Mouse (Mus musculus) thymus, adult 2 months (tissue): ENCODE measurements around the gene Dusp8.

ENCODE experiments used
- CTCF ChIP-seq: fragments of 200-500 bp; IDR thresholded peaks from 2 replicates; pipeline ENCODE4 v1.5.1; 2012; ENCODE audit warnings: mild to moderate bottlenecking, control low read depth, low read length, moderate library complexity, borderline replicate concordance; ENCODE audit not compliant: control insufficient read depth, poor library complexity, insufficient read depth; ENCODE audit errors: extremely low read depth
- POLR2A ChIP-seq: fragments of 200-500 bp; IDR thresholded peaks from 2 replicates; pipeline ENCODE4 v1.6.1; 2012; ENCODE audit warnings: mild to moderate bottlenecking, low read length, control low read depth, moderate library complexity; ENCODE audit not compliant: control insufficient read depth, poor library complexity, insufficient read depth; ENCODE audit errors: extremely low read depth

DNA sequence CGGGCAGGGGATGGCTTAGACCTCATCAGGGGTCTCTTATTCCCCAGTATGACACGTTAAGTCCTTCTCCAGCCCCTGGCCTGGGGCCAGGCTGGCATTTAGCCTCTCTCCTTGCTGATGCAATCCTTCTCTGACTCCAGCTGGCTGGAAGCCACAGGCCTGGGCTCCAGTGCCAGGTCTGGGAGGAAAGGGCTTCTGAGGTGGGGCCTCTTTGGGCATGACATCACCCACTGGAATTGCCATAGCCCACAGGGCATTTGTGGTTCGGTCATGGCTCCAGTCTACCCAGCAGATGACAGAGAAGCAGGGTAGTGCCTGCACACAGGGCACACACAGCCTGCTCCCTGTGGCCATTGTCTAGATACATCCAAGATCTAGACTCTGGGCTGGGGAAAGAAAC lies 10.8 kb downstream of the Dusp8 start:
- TF ChIP-seq POLR2A: no peak
- TF ChIP-seq CTCF: no peak
